Mouse (Mus musculus): ENCODE results near the gene Nupl2.

DNA sequence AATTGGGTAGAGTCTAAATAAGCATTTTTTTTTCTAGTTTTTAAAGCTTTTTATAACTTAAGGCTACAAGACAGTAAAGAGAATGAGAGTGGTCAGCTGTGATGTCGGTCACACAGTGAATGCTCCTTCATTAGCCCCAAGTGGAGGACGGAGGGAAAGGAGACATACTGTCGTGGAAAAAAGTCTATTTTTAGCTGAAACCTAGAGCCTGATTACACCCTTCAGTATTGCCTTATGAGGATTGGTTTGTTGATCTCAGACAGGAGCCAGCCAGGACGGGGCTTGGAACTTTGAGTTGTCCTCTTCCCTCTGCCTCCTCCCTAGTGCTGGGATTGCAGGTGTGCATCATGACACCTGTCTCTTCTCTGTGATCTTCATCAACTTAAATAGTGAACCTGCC lies 37.8 kb upstream of the Nupl2 start:
- TF ChIP-seq POLR2A (IDR thresholded peaks at IDR 0.05; ENCODE audit: extremely low read depth, insufficient read depth, low read length) (no peak), CTCF (IDR thresholded peaks at IDR 0.05; ENCODE audit: extremely low read depth, insufficient read depth, low read length) (no peak)
